Mouse (Mus musculus) kidney, adult 10 weeks (tissue): Measurements from ENCODE around the gene Gm20449. TPM values are rescaled to one million over a fixed set of nuclear protein-coding genes. Genes with fewer than 3 reads are reported as not detected.

ENCODE experiments used
- polyA plus RNA-seq: library from polyadenylated mRNA; stranded (reverse); fragments of 350-450 nt; fragmentation: Illumina TruSeq; extraction: RNeasy Lipid Tissue Mini Kit (QIAGEN cat#74804); gene quantifications from one replicate; pipeline ENCODE4 v1.2.3, GENCODE M21; 2014; ENCODE audit warnings: low read depth, low replicate concordance

Gm20449 gene
- 0.40 TPM for polyA plus RNA-seq

DNA sequence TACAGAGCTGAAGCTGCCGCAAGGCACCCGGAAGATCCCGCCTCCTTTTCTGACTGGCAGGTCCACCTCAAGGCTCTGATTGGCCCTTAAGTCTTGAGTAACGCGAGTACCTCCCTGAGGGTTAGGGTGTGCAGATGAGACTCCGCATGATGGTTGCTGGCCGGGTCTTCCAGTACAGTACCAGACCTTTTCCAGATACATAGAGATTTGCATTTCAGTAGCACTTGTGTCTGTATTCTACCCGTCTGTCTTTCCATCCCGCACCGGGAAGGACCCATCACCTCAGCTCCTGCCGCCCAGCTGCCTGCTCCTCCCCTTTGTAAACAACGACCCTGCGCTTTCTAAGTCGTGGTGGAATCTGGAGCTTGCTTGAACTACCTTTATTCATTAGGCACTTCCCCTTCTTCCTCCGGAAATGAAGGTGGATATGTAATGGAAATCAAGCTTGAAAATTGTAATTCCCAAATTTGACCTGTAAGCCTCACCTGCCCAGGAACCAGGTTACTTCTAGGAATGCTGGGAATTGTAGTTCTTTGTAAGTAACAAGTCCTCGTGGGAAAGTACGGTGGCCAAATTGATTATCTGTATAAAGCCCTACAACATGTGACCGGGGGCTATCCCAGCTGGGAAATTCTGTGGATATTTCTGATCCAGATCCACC lies at the start of gene Gm20449, which contains the start of gene AW146154:
Gm20449 (minus strand) TSS at position 29 of the 661 bp plus-strand sequence.
AW146154 (minus strand) TSS at position 502 of the 661 bp plus-strand sequence.

DNA sequence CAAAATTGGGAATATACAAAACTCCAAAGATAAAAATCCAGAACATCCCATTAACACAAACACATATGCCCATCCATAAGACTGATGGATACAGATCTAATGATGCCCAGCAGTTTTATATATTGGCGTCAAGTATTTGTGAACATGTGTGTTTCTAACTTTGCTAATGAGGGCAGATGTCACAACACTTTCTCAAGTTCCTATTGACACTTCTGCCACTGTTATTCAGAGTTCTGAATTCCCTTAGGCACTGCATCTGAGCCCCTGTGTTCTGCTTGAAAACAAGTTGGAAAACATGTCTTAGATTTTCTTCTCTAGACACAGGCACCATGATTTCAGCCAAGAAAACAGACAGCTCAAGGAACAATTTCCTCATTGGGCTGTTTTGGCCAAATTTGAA lies 50.6 kb downstream of the Gm20449 start, which contains the start of gene Vmn2r57:
Vmn2r57 (minus strand) TSS at position 101 of the 400 bp plus-strand sequence.

GRCm38 (mm10) chr7:41393048-41393971 lies 105.9 kb downstream of the Gm20449 start, which contains the start of gene AI987944:
TSS of gene AI987944 (minus strand) at chr7:41393379.

Other genes with a start within 250 kb of the Gm20449 start
- 57.8 TPM for gene AI987944, start 106.0 kb downstream of the Gm20449 start, polyA plus RNA-seq
- gene Vmn2r57, start 50.7 kb downstream of the Gm20449 start, polyA plus RNA-seq, result 2.3 TPM
- 18.6 TPM for gene AW146154, start 473 bp upstream of the Gm20449 start, polyA plus RNA-seq
- not detected for gene Gm6871, start 74.2 kb upstream of the Gm20449 start, polyA plus RNA-seq
- 25.5 TPM for gene 2610021A01Rik, start 99.8 kb upstream of the Gm20449 start, polyA plus RNA-seq
- gene Zfp788, start 133.8 kb upstream of the Gm20449 start, polyA plus RNA-seq, result 36.5 TPM